Mouse (Mus musculus) G1E (cell line): ENCODE data around the gene Ehmt2. TPM values are rescaled to one million over a fixed set of nuclear protein-coding genes. Genes with fewer than 3 reads are reported as not detected.

ENCODE experiments used
- ATAC-seq: 2 replicates; pipeline ENCODE4 v1.8.0; 2016; ENCODE audit warnings: mild to moderate bottlenecking; ENCODE audit not compliant: insufficient number of reproducible peaks, poor library complexity, low FRiP score, severe bottlenecking; ENCODE audit errors: extremely low read depth
- DNase-seq: peaks from one replicate; pipeline ENCODE4 v3.0.0; 2012; ENCODE audit warnings: low spot score
- H3K27me3 ChIP-seq: 2 replicates; pipeline ENCODE4 v1.6.1; 2012; ENCODE audit warnings: mild to moderate bottlenecking, low read length, inconsistent platforms; ENCODE audit not compliant: insufficient read depth
- H3K36me3 ChIP-seq: replicated peaks from 2 replicates; pipeline ENCODE3; 2012; ENCODE audit warnings: mild to moderate bottlenecking, inconsistent platforms
- H3K4me1 ChIP-seq: 2 replicates; pipeline ENCODE4 v1.6.1; 2012; ENCODE audit warnings: low read depth, low read length, inconsistent platforms, mixed read lengths; ENCODE audit not compliant: insufficient read depth
- H3K4me3 ChIP-seq: 2 replicates; pipeline ENCODE4 v1.5.1; 2012; ENCODE audit warnings: low read depth, mild to moderate bottlenecking, inconsistent platforms, low read length, moderate library complexity, mixed read lengths
- H3K9me3 ChIP-seq: replicated peaks from 2 replicates; pipeline ENCODE4 v1.6.1; 2012; ENCODE audit warnings: inconsistent platforms
- CTCF ChIP-seq: IDR thresholded peaks from 2 replicates; pipeline ENCODE4 v1.5.1; 2012; ENCODE audit warnings: low read depth, low read length, inconsistent platforms, mixed read lengths
- GATA1 ChIP-seq: IDR thresholded peaks from 2 replicates; pipeline ENCODE4 v1.6.1; 2012; ENCODE audit warnings: borderline replicate concordance, low read length, inconsistent platforms, mixed read lengths
- GATA2 ChIP-seq: IDR thresholded peaks from 2 replicates; pipeline ENCODE4 v1.6.1; 2012; ENCODE audit warnings: low read depth, low read length, inconsistent platforms, borderline replicate concordance
- POLR2AphosphoS5 ChIP-seq: IDR thresholded peaks from 2 replicates; pipeline ENCODE4 v1.6.1; 2012; ENCODE audit warnings: low read depth, low read length, inconsistent platforms; ENCODE audit not compliant: insufficient replicate concordance
- TAL1 ChIP-seq: conservative IDR thresholded peaks from 2 replicates; pipeline ENCODE4 v1.6.1; 2012; ENCODE audit warnings: low read depth, low read length, inconsistent platforms, mixed read lengths
- polyA plus RNA-seq: library from polyadenylated mRNA; stranded (reverse); fragments of >175 nt; gene quantifications from 2 replicates; pipeline ENCODE4 v1.2.3, GENCODE M21; 2012
- total RNA-seq, 2 experiments: library from RNA; stranded (forward) in 1 of 2; stranded (reverse) in 1 of 2; fragments of 200-1000 nt in 1 of 2; fragments of >200 nt in 1 of 2; fragmentation: Nextera tagmentation in 1 of 2; gene quantifications; 2 replicates each; pipeline ENCODE4 v1.2.3; 2014 to 2017

The Ehmt2 gene
- total and polyA plus RNA-seq, 3 experiments = 94.4 to 346 (median 123) TPM

DNA sequence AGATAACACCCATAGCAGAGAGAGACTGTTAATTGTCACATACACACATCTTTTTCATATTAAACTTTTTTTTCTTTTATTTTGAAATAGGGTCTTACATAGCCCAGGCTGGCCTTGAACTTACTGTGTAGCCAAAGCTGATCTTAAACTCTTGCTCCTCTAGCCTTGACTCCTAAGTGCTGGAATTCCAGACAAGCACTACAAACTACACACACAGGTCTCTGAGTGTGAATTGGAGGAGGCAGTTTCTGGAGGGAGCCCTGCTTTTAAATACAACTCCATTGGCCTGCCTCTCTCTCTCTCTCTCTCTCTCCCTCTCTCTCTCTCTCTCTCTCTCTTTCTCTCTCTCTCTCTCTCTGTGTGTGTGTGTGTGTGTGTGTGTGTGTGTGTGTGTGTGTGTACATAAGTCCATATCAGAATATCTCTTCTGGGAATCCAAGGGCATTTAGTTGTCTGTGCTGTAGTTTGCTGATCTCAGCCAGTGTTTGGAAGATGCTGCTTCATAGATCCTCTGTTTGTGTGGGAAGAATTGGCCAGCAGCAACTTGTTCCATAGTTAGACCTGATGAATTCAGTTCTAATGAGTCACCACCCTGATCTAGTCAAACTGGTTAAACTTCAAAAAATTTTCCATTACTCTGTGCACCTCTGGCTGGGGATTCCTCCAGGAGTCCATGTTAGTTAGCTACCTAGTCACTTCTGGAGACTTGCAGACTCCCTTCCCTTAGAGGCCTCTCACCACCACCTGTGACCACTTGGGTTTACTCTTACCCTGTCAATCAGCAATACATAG lies 62.6 kb downstream of the Ehmt2 start:
- TF ChIP-seq TAL1 (no peak), POLR2AphosphoS5 (no peak), GATA1 (no peak), GATA2 (no peak), CTCF (no peak)
- Histone ChIP-seq H3K4me3 (no peak overlapping the region), H3K27me3 (peaks cover 16% of the 10 kb centered on the region), H3K4me1 (peaks cover 30% of the 10 kb centered on the region), H3K9me3 (peaks cover 14% of the 10 kb centered on the region), H3K36me3 (no peaks in the 10 kb centered on the region)
- ATAC-seq (no peak), DNase-seq (no peak)

- TF ChIP-seq CTCF (no peak), TAL1 (no peak), POLR2AphosphoS5 (no peak), GATA1 (no peak), GATA2 (no peak)
- H3K9me3 ChIP-seq = peaks cover 14% of the 10 kb centered on the region
- DNase-seq (no peak), ATAC-seq (no peak)
- peaks cover 18% of the 10 kb centered on the region for H3K27me3 ChIP-seq
- H3K4me3 ChIP-seq = no peak overlapping the region
- H3K4me1 ChIP-seq = peaks cover 32% of the 10 kb centered on the region
- H3K36me3 ChIP-seq = no peaks in the 10 kb centered on the region
Measured at GRCm38 (mm10) chr17:34962125-34962524, 63.9 kb downstream of the Ehmt2 start.

DNA sequence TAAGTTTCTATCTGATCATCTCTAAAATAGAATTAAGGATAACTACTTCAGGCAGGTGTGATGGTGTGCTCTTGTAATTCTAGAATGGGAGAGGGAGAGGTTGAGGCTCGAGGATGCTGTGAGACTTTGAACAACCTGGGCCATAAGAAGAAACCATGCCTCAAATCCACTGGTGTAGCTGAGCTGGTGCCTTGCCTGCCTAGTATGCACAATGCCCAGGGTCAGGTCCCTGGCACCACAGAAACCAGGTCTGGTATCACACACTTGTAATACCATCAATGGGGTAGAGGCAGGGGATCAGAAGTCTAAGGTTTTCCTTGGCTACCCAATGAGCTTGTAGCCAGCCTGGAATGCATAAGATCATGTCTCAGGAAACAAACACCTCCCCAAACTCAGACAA lies 64.6 kb downstream of the Ehmt2 start:
- no peak for DNase-seq
- ATAC-seq = no peak
- no peak overlapping the region for H3K4me3 ChIP-seq
- peaks cover 18% of the 10 kb centered on the region for H3K27me3 ChIP-seq
- peaks cover 32% of the 10 kb centered on the region for H3K4me1 ChIP-seq
- TF ChIP-seq TAL1 (no peak), GATA2 (no peak), GATA1 (no peak), POLR2AphosphoS5 (no peak), CTCF (no peak)
- no peaks in the 10 kb centered on the region for H3K36me3 ChIP-seq
- H3K9me3 ChIP-seq = peaks cover 9% of the 10 kb centered on the region

Other genes starting within 250 kb of the Ehmt2 start
Only the 20 nearest of the 37 such genes appear.
- not detected in 2 replicates for gene Cyp21a1, start 93.9 kb upstream of the Ehmt2 start, total RNA-seq (2014; fragmentation: Nextera tagmentation)
- not detected in 2 replicates for gene Cyp21a1, start 93.9 kb upstream of the Ehmt2 start, total RNA-seq (2017)
- not detected in 2 replicates for gene Cyp21a1, start 93.9 kb upstream of the Ehmt2 start, polyA plus RNA-seq
- gene Stk19, start 61.5 kb upstream of the Ehmt2 start, total RNA-seq (2014; fragmentation: Nextera tagmentation) = 16.6 and 33.4 TPM in 2 replicates
- gene Stk19, start 61.5 kb upstream of the Ehmt2 start, total RNA-seq (2017) = 19.6 and 23.1 TPM in 2 replicates
- 47.6 and 50.2 TPM in 2 replicates for gene Stk19, start 61.5 kb upstream of the Ehmt2 start, polyA plus RNA-seq
- gene Dxo, start 61.5 kb upstream of the Ehmt2 start, total RNA-seq (2014; fragmentation: Nextera tagmentation) = 25.4 and 27.7 TPM in 2 replicates
- 18.2 and 22.7 TPM in 2 replicates for gene Dxo, start 61.5 kb upstream of the Ehmt2 start, total RNA-seq (2017)
- 58.7 and 70.5 TPM in 2 replicates for gene Dxo, start 61.5 kb upstream of the Ehmt2 start, polyA plus RNA-seq
- gene Skiv2l, start 48.3 kb upstream of the Ehmt2 start, total RNA-seq (2014; fragmentation: Nextera tagmentation) = 25.8 and 37.9 TPM in 2 replicates
- 43.6 and 45.3 TPM in 2 replicates for gene Skiv2l, start 48.3 kb upstream of the Ehmt2 start, total RNA-seq (2017)
- 48.8 and 54.7 TPM in 2 replicates for gene Skiv2l, start 48.3 kb upstream of the Ehmt2 start, polyA plus RNA-seq
- gene Nelfe, start 48.1 kb upstream of the Ehmt2 start, total RNA-seq (2014; fragmentation: Nextera tagmentation) = 66.0 and 86.9 TPM in 2 replicates
- gene Nelfe, start 48.1 kb upstream of the Ehmt2 start, total RNA-seq (2017) = 36.9 and 40.4 TPM in 2 replicates
- gene Nelfe, start 48.1 kb upstream of the Ehmt2 start, polyA plus RNA-seq = 278 and 284 TPM in 2 replicates
- gene Cfb, start 36.0 kb upstream of the Ehmt2 start, total RNA-seq (2014; fragmentation: Nextera tagmentation) = not detected in 2 replicates
- not detected in 2 replicates for gene Cfb, start 36.0 kb upstream of the Ehmt2 start, total RNA-seq (2017)
- gene Cfb, start 36.0 kb upstream of the Ehmt2 start, polyA plus RNA-seq = not detected in 2 replicates
- gene Zbtb12, start 19.0 kb upstream of the Ehmt2 start, total RNA-seq (2014; fragmentation: Nextera tagmentation) = 5.4 and 6.1 TPM in 2 replicates
- gene Zbtb12, start 19.0 kb upstream of the Ehmt2 start, total RNA-seq (2017) = 3.1 and 4.4 TPM in 2 replicates
- 20.4 and 22.7 TPM in 2 replicates for gene Zbtb12, start 19.0 kb upstream of the Ehmt2 start, polyA plus RNA-seq
- not detected in 2 replicates for gene Gm20547, start 16.4 kb upstream of the Ehmt2 start, total RNA-seq (2014; fragmentation: Nextera tagmentation)
- not detected in 2 replicates for gene Gm20547, start 16.4 kb upstream of the Ehmt2 start, total RNA-seq (2017)
- not detected in 2 replicates for gene Gm20547, start 16.4 kb upstream of the Ehmt2 start, polyA plus RNA-seq
- gene C2, start 204 bp upstream of the Ehmt2 start, total RNA-seq (2014; fragmentation: Nextera tagmentation) = 22.2 and 25.9 TPM in 2 replicates
- gene C2, start 204 bp upstream of the Ehmt2 start, total RNA-seq (2017) = 1.4 and 2.5 TPM in 2 replicates
- gene C2, start 204 bp upstream of the Ehmt2 start, polyA plus RNA-seq = 1.2 and 2.3 TPM in 2 replicates
- not detected in 2 replicates for gene Slc44a4, start 16.0 kb downstream of the Ehmt2 start, total RNA-seq (2014; fragmentation: Nextera tagmentation)
- gene Slc44a4, start 16.0 kb downstream of the Ehmt2 start, total RNA-seq (2017) = 0.06 TPM in 1 of 2 replicates, not detected in the other
- not detected in 2 replicates for gene Slc44a4, start 16.0 kb downstream of the Ehmt2 start, polyA plus RNA-seq
- gene Neu1, start 32.8 kb downstream of the Ehmt2 start, total RNA-seq (2014; fragmentation: Nextera tagmentation) = 11.6 and 12.6 TPM in 2 replicates
- 17.2 and 19.7 TPM in 2 replicates for gene Neu1, start 32.8 kb downstream of the Ehmt2 start, total RNA-seq (2017)
- 9.2 and 12.0 TPM in 2 replicates for gene Neu1, start 32.8 kb downstream of the Ehmt2 start, polyA plus RNA-seq
- gene Hspa1b, start 60.8 kb downstream of the Ehmt2 start, total RNA-seq (2014; fragmentation: Nextera tagmentation) = 0.24 TPM in 1 of 2 replicates, not detected in the other
- 0.11 and 0.35 TPM in 2 replicates for gene Hspa1b, start 60.8 kb downstream of the Ehmt2 start, total RNA-seq (2017)
- 0.93 and 0.94 TPM in 2 replicates for gene Hspa1b, start 60.8 kb downstream of the Ehmt2 start, polyA plus RNA-seq
- not detected in 2 replicates for gene Gm20481, start 71.4 kb downstream of the Ehmt2 start, total RNA-seq (2014; fragmentation: Nextera tagmentation)
- 0.44 TPM in 1 of 2 replicates, not detected in the other for gene Gm20481, start 71.4 kb downstream of the Ehmt2 start, total RNA-seq (2017)
- not detected in 2 replicates for gene Gm20481, start 71.4 kb downstream of the Ehmt2 start, polyA plus RNA-seq
- gene Hspa1a, start 73.7 kb downstream of the Ehmt2 start, total RNA-seq (2014; fragmentation: Nextera tagmentation) = not detected in 2 replicates
- gene Hspa1a, start 73.7 kb downstream of the Ehmt2 start, total RNA-seq (2017) = 0.06 TPM in 1 of 2 replicates, not detected in the other
- 0.18 and 0.22 TPM in 2 replicates for gene Hspa1a, start 73.7 kb downstream of the Ehmt2 start, polyA plus RNA-seq
- gene Hspa1l, start 74.2 kb downstream of the Ehmt2 start, total RNA-seq (2014; fragmentation: Nextera tagmentation) = not detected in 2 replicates
- gene Hspa1l, start 74.2 kb downstream of the Ehmt2 start, total RNA-seq (2017) = 0.05 and 0.12 TPM in 2 replicates
- not detected in 2 replicates for gene Hspa1l, start 74.2 kb downstream of the Ehmt2 start, polyA plus RNA-seq
- gene Lsm2, start 83.4 kb downstream of the Ehmt2 start, total RNA-seq (2014; fragmentation: Nextera tagmentation) = 195 and 218 TPM in 2 replicates
- gene Lsm2, start 83.4 kb downstream of the Ehmt2 start, total RNA-seq (2017) = 65.8 and 71.9 TPM in 2 replicates
- gene Lsm2, start 83.4 kb downstream of the Ehmt2 start, polyA plus RNA-seq = 239 and 263 TPM in 2 replicates
- 262 and 289 TPM in 2 replicates for gene Vars, start 102.5 kb downstream of the Ehmt2 start, total RNA-seq (2014; fragmentation: Nextera tagmentation)
- 99.3 and 130 TPM in 2 replicates for gene Vars, start 102.5 kb downstream of the Ehmt2 start, total RNA-seq (2017)
- gene Vars, start 102.5 kb downstream of the Ehmt2 start, polyA plus RNA-seq = 1,339 and 1,437 TPM in 2 replicates
- 0.53 and 0.60 TPM in 2 replicates for gene Vwa7, start 118.1 kb downstream of the Ehmt2 start, total RNA-seq (2014; fragmentation: Nextera tagmentation)
- 3.5 TPM in 2 replicates for gene Vwa7, start 118.1 kb downstream of the Ehmt2 start, total RNA-seq (2017)
- gene Vwa7, start 118.1 kb downstream of the Ehmt2 start, polyA plus RNA-seq = 1.5 TPM in 2 replicates
- 35.3 and 35.5 TPM in 2 replicates for gene Sapcd1, start 129.5 kb downstream of the Ehmt2 start, total RNA-seq (2014; fragmentation: Nextera tagmentation)
- gene Sapcd1, start 129.5 kb downstream of the Ehmt2 start, total RNA-seq (2017) = 156 and 206 TPM in 2 replicates
- 90.0 and 101 TPM in 2 replicates for gene Sapcd1, start 129.5 kb downstream of the Ehmt2 start, polyA plus RNA-seq
- 41.7 and 45.5 TPM in 2 replicates for gene Msh5, start 148.3 kb downstream of the Ehmt2 start, total RNA-seq (2014; fragmentation: Nextera tagmentation)
- 11.8 and 12.4 TPM in 2 replicates for gene Msh5, start 148.3 kb downstream of the Ehmt2 start, total RNA-seq (2017)
- gene Msh5, start 148.3 kb downstream of the Ehmt2 start, polyA plus RNA-seq = 11.3 and 11.5 TPM in 2 replicates